Mouse (Mus musculus) limb, embryonic 13.5 days (tissue): ENCODE data around the gene Rhobtb3. TPM values are rescaled to one million over a fixed set of nuclear protein-coding genes. Genes with fewer than 3 reads are reported as not detected.
"Not testable (repeated sequence)": the region's sequence is repeated elsewhere in the genome, so short reads cannot be mapped to it uniquely, and the experiment has no call there.

Source experiments
- ATAC-seq: fragments of 200-750 bp; cut with Nextera tagmentation; 2 replicates; pipeline ENCODE4 v1.8.0; 2017; ENCODE audit warnings: low read depth, moderate number of reproducible peaks, moderate TSS enrichment; ENCODE audit not compliant: low FRiP score
- H3K27ac ChIP-seq: fragments of 300-500 bp; sonication (generic); 2 replicates; pipeline ENCODE4 v1.5.1; 2015; ENCODE audit warnings: inconsistent platforms, mild to moderate bottlenecking, moderate library complexity
- H3K27me3 ChIP-seq: fragments of 300-500 bp; sonication (generic); 2 replicates; pipeline ENCODE4 v1.6.1; 2015; ENCODE audit warnings: mild to moderate bottlenecking, inconsistent platforms
- H3K36me3 ChIP-seq: fragments of 300-500 bp; sonication (generic); 2 replicates; pipeline ENCODE4 v1.6.1; 2015; ENCODE audit warnings: inconsistent platforms, mild to moderate bottlenecking, moderate library complexity
- H3K4me1 ChIP-seq: fragments of 300-500 bp; sonication (generic); 2 replicates; pipeline ENCODE4 v1.6.1; 2015; ENCODE audit warnings: inconsistent platforms
- H3K4me2 ChIP-seq: fragments of 300-500 bp; sonication (generic); replicated peaks from 2 replicates; pipeline ENCODE4 v1.6.1; 2015; ENCODE audit warnings: inconsistent platforms, mild to moderate bottlenecking, moderate library complexity
- H3K4me3 ChIP-seq: fragments of 300-500 bp; sonication (generic); 2 replicates; pipeline ENCODE4 v1.5.1; 2015; ENCODE audit warnings: moderate library complexity, mild to moderate bottlenecking, inconsistent platforms
- H3K9ac ChIP-seq: fragments of 300-500 bp; sonication (generic); 2 replicates; pipeline ENCODE4 v1.6.1; 2015; ENCODE audit warnings: mild to moderate bottlenecking, inconsistent platforms
- H3K9me3 ChIP-seq: fragments of 300-500 bp; sonication (generic); 2 replicates; pipeline ENCODE4 v1.6.1; 2016; ENCODE audit warnings: inconsistent platforms
- WGBS: fragments of 180-500 bp; shearing (Covaris S2); methylation state at CpG from one replicate; pipeline ENCODE4 v1.1.7; 2015; 5-methylcytosine and 5-hydroxymethylcytosine counted together
- polyA plus RNA-seq: library from polyadenylated mRNA; unstranded; fragments of >200 nt; fragmentation: Nextera tagmentation; extraction: Ambion mirVana; gene quantifications from 2 replicates; pipeline ENCODE4 v1.2.1, GENCODE M21; 2015

The Rhobtb3 gene
- polyA plus RNA-seq, 1 experiment from 2014 or later = 51.2 TPM

DNA sequence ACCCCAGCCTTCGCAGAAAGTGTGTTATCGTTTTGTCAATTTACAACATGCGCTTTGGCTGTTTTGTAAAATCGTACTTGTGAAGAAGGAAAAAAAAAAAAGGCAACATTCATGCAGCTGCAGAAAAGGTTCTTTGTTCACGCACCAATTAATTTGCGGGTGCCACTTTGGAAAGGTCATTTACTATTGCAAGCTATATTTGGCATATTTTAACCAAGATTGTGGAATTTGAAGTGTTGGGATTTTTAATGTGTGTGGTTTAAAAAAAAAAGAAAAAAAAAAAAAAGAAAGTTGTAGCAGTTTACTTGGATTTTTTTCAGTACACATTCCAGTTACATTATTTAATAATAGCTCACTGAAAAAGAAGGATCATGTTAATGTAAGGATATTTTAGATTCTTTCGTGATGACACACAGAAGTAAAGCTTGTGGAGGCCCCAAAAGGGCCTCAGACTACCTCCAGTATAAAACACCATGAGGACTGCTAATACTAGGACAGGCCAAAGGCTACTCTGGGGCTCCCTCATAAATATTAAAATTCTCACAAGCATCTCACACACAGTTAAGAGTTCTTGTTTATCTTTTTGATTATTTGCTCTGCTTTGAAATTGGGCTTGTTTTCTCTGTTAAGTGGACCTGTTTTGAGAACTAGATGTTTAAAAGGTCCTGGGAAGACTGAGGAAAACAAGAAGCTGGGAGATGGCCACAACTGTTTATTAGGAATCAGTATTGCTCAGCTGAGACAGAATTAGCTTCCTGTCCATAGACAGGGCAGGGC is 507 bp upstream of the Rhobtb3 start:
- peak; percentile 29; the same call in 1 of the 2 replicates for ATAC-seq
- Histone ChIP-seq H3K4me3 (peak overlapping the region; percentile 84), H3K4me1 (peaks cover 21% of the 10 kb centered on the region), H3K4me2 (peak overlapping the region; percentile 73), H3K27ac (peak overlapping the region; percentile 100), H3K9me3 (no peaks in the 10 kb centered on the region), H3K36me3 (peaks cover 6% of the 10 kb centered on the region), H3K27me3 (no peaks in the 10 kb centered on the region), H3K9ac (peak overlapping the region; percentile 99)
- 2% methylated on average over 7 of the region's 7 CpGs for WGBS

DNA sequence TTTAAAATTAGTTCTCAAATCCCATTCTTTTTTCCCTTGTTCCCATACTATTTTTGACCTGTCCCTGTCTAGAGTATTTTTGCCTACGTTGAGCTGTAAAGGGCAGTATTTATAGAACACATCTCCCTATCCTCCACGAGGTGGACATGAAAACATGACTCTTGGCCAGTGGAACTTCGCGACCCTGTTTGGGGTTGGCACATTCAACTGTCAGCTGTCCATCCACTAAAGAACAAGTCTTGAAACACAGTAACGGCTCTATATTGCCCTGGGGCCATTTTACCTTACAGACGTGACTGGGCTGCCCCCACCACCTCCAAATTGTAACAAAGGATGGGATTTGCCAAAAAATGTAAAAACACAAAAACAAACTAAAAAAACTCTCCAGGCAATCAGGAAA is 994 bp downstream of the Rhobtb3 start:
- Histone ChIP-seq H3K9me3 (no peaks in the 10 kb centered on the region), H3K4me1 (peaks cover 21% of the 10 kb centered on the region), H3K9ac (peak overlapping the region; percentile 99), H3K4me2 (peak overlapping the region; percentile 73), H3K4me3 (peak overlapping the region; percentile 84), H3K27me3 (no peaks in the 10 kb centered on the region), H3K27ac (peak overlapping the region; percentile 100), H3K36me3 (peaks cover 21% of the 10 kb centered on the region)
- no peak; the same call in 1 of the 2 replicates for ATAC-seq
- WGBS = 0% methylated on average over 6 of the region's 6 CpGs

GRCm38 (mm10) chr13:75941518-75942295 is 2.0 kb downstream of the Rhobtb3 start:
- H3K27me3 ChIP-seq = no peaks in the 10 kb centered on the region
- no peak overlapping the region for H3K27ac ChIP-seq
- no peak overlapping the region for H3K9ac ChIP-seq
- WGBS = 82% methylated on average over 5 of the region's 5 CpGs
- ATAC-seq = no peak
- no peaks in the 10 kb centered on the region for H3K9me3 ChIP-seq
- peaks cover 21% of the 10 kb centered on the region for H3K4me1 ChIP-seq
- H3K4me3 ChIP-seq = peak overlapping the region; percentile 30
- peak overlapping the region; percentile 56 for H3K4me2 ChIP-seq
- H3K36me3 ChIP-seq = peaks cover 27% of the 10 kb centered on the region

GRCm38 (mm10) chr13:75940791-75941517 is 2.8 kb downstream of the Rhobtb3 start:
- Histone ChIP-seq H3K9me3 (no peaks in the 10 kb centered on the region), H3K4me2 (peak overlapping the region; percentile 56), H3K4me1 (peaks cover 21% of the 10 kb centered on the region), H3K27me3 (no peaks in the 10 kb centered on the region), H3K36me3 (peaks cover 27% of the 10 kb centered on the region), H3K9ac (no peak overlapping the region), H3K4me3 (peak overlapping the region; percentile 30), H3K27ac (no peak overlapping the region)
- ATAC-seq = no peak
- 59% methylated on average over 2 of the region's 2 CpGs for WGBS

DNA sequence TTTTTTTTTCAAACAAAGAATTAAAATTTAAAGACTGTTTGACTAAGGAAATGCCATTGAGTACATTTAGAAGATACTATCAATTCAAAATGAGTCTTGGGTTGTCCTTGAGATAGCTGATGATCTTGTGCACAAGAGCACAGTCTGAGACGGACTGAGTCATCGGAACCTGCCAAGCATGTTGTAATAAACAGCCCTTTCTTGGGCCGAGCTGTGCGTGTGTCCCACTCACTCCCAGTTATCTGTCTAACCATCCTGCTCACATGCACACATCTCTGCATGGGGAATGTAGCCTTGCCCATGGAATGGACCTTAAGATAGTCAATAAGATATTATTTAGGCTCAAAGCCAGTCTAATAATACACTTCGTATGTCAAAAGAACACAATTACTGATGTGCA is 4.9 kb downstream of the Rhobtb3 start:
- peaks cover 27% of the 10 kb centered on the region for H3K36me3 ChIP-seq
- H3K4me3 ChIP-seq = no peak overlapping the region
- ATAC-seq = no peak
- H3K9ac ChIP-seq = no peak overlapping the region
- no peaks in the 10 kb centered on the region for H3K27me3 ChIP-seq
- no peaks in the 10 kb centered on the region for H3K9me3 ChIP-seq
- H3K27ac ChIP-seq = no peak overlapping the region
- no peak overlapping the region for H3K4me2 ChIP-seq
- 93% methylated on average over 5 of the region's 5 CpGs for WGBS
- H3K4me1 ChIP-seq = peaks cover 16% of the 10 kb centered on the region

- ATAC-seq = no peak
- Histone ChIP-seq H3K4me1 (peaks cover 11% of the 10 kb centered on the region), H3K27ac (no peak overlapping the region), H3K9ac (no peak overlapping the region), H3K4me2 (no peak overlapping the region), H3K36me3 (peaks cover 46% of the 10 kb centered on the region), H3K9me3 (no peaks in the 10 kb centered on the region), H3K27me3 (no peaks in the 10 kb centered on the region), H3K4me3 (no peak overlapping the region)
- WGBS = 86% methylated on average over 1 of the region's 1 CpGs
These were observed 10.4 kb downstream of the Rhobtb3 start for GRCm38 (mm10) chr13:75933287-75933686.

GRCm38 (mm10) chr13:75931073-75931472 is 12.7 kb downstream of the Rhobtb3 start:
- Histone ChIP-seq H3K9ac (no peak overlapping the region), H3K36me3 (peaks cover 49% of the 10 kb centered on the region), H3K9me3 (no peaks in the 10 kb centered on the region), H3K4me1 (peaks cover 11% of the 10 kb centered on the region), H3K27me3 (no peaks in the 10 kb centered on the region), H3K4me3 (no peak overlapping the region), H3K4me2 (no peak overlapping the region), H3K27ac (no peak overlapping the region; the same call in 1 of the 2 replicates)
- WGBS = 14% methylated on average over 5 of the region's 5 CpGs
- ATAC-seq = peak; percentile 85

DNA sequence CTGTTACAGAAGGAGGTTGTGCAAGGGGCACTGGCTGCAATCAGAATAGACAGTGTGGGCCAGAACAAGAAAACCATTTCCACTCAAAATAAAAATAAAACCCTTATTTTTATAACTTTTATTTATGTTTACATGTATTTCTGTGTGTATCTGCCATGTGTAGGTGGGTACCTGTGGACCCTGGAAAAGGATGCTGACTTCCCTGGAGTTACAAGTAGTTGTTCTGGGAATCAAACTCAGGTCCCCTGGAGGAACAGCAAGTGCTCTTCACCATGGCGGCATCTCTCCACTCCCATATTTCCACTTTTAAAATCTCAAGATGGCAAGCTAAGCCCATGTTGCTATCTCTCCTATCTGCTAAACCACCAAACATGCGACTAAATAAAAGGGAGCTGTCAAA is 13.1 kb downstream of the Rhobtb3 start:
- H3K36me3 ChIP-seq = peaks cover 49% of the 10 kb centered on the region
- ATAC-seq = no peak
- 78% methylated on average over 2 of the region's 2 CpGs for WGBS

DNA sequence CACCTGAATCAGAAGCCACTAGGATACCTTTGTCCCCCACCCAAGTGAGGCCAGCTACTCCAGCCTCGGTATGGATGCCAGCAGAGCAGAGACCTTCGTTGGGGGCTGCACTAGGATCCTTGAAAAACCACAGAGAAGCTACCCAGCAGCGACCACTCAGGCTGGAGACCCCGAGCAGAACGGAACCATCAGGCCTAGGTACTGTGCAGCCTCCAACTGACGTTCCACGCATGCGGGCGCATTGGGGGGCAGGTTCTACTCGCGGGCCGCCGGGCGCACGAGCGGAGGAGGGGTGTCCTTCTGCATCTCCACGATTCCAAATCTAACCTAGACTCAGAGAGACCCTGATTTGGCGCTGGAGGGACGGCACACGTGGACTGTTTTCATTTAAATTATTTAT is 13.7 kb downstream of the Rhobtb3 start:
- Histone ChIP-seq H3K4me3 (no peak overlapping the region), H3K4me1 (peaks cover 11% of the 10 kb centered on the region), H3K9me3 (no peaks in the 10 kb centered on the region), H3K4me2 (no peak overlapping the region), H3K36me3 (peaks cover 49% of the 10 kb centered on the region), H3K9ac (no peak overlapping the region), H3K27ac (no peak overlapping the region), H3K27me3 (no peaks in the 10 kb centered on the region)
- WGBS = 90% methylated on average over 20 of the region's 20 CpGs
- ATAC-seq = no peak

More for the DNA sequence above, 13.1 kb downstream of the Rhobtb3 start:
- H3K27ac ChIP-seq = no peak overlapping the region; the same call in 1 of the 2 replicates
- H3K4me2 ChIP-seq = no peak overlapping the region
- no peak overlapping the region for H3K4me3 ChIP-seq
- H3K9ac ChIP-seq = no peak overlapping the region
- no peaks in the 10 kb centered on the region for H3K9me3 ChIP-seq
- peaks cover 11% of the 10 kb centered on the region for H3K4me1 ChIP-seq
- H3K27me3 ChIP-seq = no peaks in the 10 kb centered on the region

DNA sequence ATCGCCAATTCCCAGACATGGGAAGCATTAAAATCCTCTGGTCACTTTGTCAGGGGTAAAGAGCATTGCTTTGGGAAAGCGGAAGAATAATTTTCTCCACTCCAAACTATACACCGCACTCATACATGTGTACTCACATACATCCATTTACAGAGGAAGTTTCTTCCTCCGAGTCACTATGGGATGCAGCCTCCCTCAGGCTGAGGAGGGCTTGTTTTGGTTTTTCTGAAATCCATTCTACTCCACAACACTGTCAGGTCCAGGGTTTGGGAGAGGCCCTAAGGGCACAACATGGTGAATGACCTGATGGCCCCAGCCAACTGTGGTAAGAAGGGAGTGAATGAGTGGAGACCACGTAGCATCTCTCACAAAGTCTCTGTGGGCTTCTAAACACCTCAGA is 14.7 kb downstream of the Rhobtb3 start:
- Histone ChIP-seq H3K36me3 (peaks cover 49% of the 10 kb centered on the region), H3K4me1 (peaks cover 11% of the 10 kb centered on the region)
- WGBS = 90% methylated on average over 5 of the region's 5 CpGs
- not testable (repeated sequence) for H3K27me3 ChIP-seq, ATAC-seq, H3K9ac ChIP-seq, H3K27ac ChIP-seq, H3K4me2 ChIP-seq, H3K9me3 ChIP-seq, H3K4me3 ChIP-seq

DNA sequence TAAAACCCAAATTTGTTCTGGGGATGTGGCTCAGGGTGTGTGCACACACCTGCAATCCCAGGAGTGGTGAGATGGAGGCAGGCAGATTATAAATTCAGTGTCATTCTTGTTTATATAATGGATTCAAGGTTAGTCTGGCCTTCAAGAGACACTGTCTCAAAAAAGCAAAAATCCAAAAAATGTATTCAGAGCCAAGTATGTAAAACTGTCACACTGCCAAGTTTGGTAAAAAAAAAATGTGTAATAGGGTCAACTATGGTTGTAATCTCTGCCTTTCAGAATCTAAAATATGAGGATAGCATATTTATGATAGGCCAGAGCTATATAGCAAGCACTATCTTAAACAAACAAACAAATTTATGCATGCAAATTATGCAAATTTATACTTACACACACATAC is 15.8 kb downstream of the Rhobtb3 start:
- Histone ChIP-seq H3K9ac (no peak overlapping the region), H3K4me3 (no peak overlapping the region), H3K4me1 (peaks cover 11% of the 10 kb centered on the region), H3K27ac (no peak overlapping the region), H3K27me3 (no peaks in the 10 kb centered on the region), H3K36me3 (peaks cover 49% of the 10 kb centered on the region), H3K4me2 (no peak overlapping the region), H3K9me3 (no peaks in the 10 kb centered on the region)
- no peak for ATAC-seq

GRCm38 (mm10) chr13:75914151-75914550 is 29.6 kb downstream of the Rhobtb3 start:
- no peak overlapping the region for H3K27ac ChIP-seq
- H3K9ac ChIP-seq = no peak overlapping the region
- H3K4me2 ChIP-seq = no peak overlapping the region
- no peak for ATAC-seq
- H3K27me3 ChIP-seq = no peaks in the 10 kb centered on the region
- WGBS = 51% methylated on average over 4 of the region's 4 CpGs
- no peaks in the 10 kb centered on the region for H3K4me1 ChIP-seq
- no peak overlapping the region for H3K4me3 ChIP-seq
- H3K9me3 ChIP-seq = no peaks in the 10 kb centered on the region
- peaks cover 76% of the 10 kb centered on the region for H3K36me3 ChIP-seq
